13 mouse cellular contexts compared by ENCODE assay signal in genomic region chr5:97087030-97087630, GRCm38 (mm10). TPM values are rescaled to one million over a fixed set of nuclear protein-coding genes. Genes with fewer than 3 reads are reported as not detected.
A peak's percentile ranks its signal among the peaks of the same experiment; 100 is the strongest.
DNase-seq lines count a peak whose midpoint lies in the region; ATAC-seq and TF ChIP-seq lines count a peak whose summit lies in the region.
"Had no signal": no experiment of that assay in that cellular context is flagged by ENCODE, and none has a peak within 500 bp of the region (broad histone marks: within the 10 kb centered on the region; RNA-seq: fewer than 3 reads in every experiment).

No protein-coding gene starts in this region.

- peak overlapping the region; percentile 47 for H3K4me2 ChIP-seq in heart, embryonic 15.5 days
- peak overlapping the region; percentile 21; the same call in 1 of the 2 replicates for H3K4me2 ChIP-seq in lung, embryonic 16.5 days (ENCODE audit: low read depth, low read length)
- H3K4me2 ChIP-seq in intestine, embryonic 16.5 days (ENCODE audit: low read depth, low read length), result no peak overlapping the region
- H3K4me2 ChIP-seq: midbrain, embryonic 15.5 days had no signal

- no peak overlapping the region for H3K27ac ChIP-seq in gastrocnemius, adult 2 months
- no peak overlapping the region for H3K27ac ChIP-seq in ES-Bruce4 (ENCODE audit: insufficient read depth, low read length)
- H3K27ac ChIP-seq in heart, embryonic 15.5 days, result peak overlapping the region; percentile 37
- peak overlapping the region; percentile 39; the same call in 1 of the 2 replicates for H3K27ac ChIP-seq in lung, embryonic 16.5 days (ENCODE audit: low read length)
- no peak overlapping the region for H3K27ac ChIP-seq in intestine, embryonic 16.5 days (ENCODE audit: low read length)
- H3K27ac ChIP-seq in forebrain, embryonic 10.5 days, result no peak overlapping the region
- H3K27ac ChIP-seq: hindbrain, embryonic 10.5 days; midbrain, embryonic 15.5 days had no signal

- no peak; the same call in 1 of the 2 replicates for ATAC-seq in heart, embryonic 15.5 days (replicated peaks; ENCODE audit: insufficient number of reproducible peaks, insufficient read depth, low FRiP score, low read depth)
- peak; percentile 43; the same call in 1 of the 2 replicates for ATAC-seq in lung, embryonic 16.5 days (ENCODE audit: low read depth)
- no peak for ATAC-seq in intestine, embryonic 16.5 days
- ATAC-seq: midbrain, embryonic 15.5 days had no signal

- intact Hi-C loops in gastrocnemius, adult 2 months (cut with DNase I), result no loop called here

- no peak for TF ChIP-seq CTCF in gastrocnemius, adult 2 months (IDR thresholded peaks at IDR 0.05)
- no peak for TF ChIP-seq CTCF in ES-Bruce4 (IDR thresholded peaks at IDR 0.05; ENCODE audit: low read depth, low read length)

- no peak for TF ChIP-seq EP300 in ES-Bruce4 (IDR thresholded peaks at IDR 0.05; ENCODE audit: insufficient read depth, low read depth, low read length)

- H3K4me3 ChIP-seq in gastrocnemius, adult 2 months, result peak overlapping the region; percentile 31
- H3K4me3 ChIP-seq in ES-Bruce4 (ENCODE audit: low read depth, low read length), result peak overlapping the region; percentile 37
- 0 out of 2 replicates have a peak overlapping the region, but pooled peaks have one; percentile 15 for H3K4me3 ChIP-seq in heart, embryonic 15.5 days
- H3K4me3 ChIP-seq in lung, embryonic 16.5 days (ENCODE audit: low read length), result no peak overlapping the region
- no peak overlapping the region for H3K4me3 ChIP-seq in intestine, embryonic 16.5 days (ENCODE audit: low read length)
- H3K4me3 ChIP-seq in forebrain, embryonic 10.5 days, result no peak overlapping the region
- H3K4me3 ChIP-seq: erythroblast, embryonic 14.5 days; hindbrain, embryonic 10.5 days; midbrain, embryonic 15.5 days had no signal

- no peak for TF ChIP-seq POLR2A in ES-Bruce4 (IDR thresholded peaks at IDR 0.05; ENCODE audit: insufficient read depth, low read length)

- peak; percentile 37 for DNase-seq in gastrocnemius, adult 2 months
- no peak for DNase-seq in gastrocnemius, postnatal 4 days (ENCODE audit: low spot score in 2 of 2)
- DNase-seq in right cerebral cortex, postnatal 10 days (ENCODE audit: low spot score in 2 of 2), result no peak
- DNase-seq in forebrain, embryonic 10.5 days (ENCODE audit: extremely low spot score, low spot score), result no peak
- DNase-seq: B cell, adult 2 months; layer of hippocampus, adult 9-11 months had no signal

- 66% methylated on average over 24 of the region's 24 CpGs for WGBS in heart, embryonic 15.5 days
- WGBS in lung, embryonic 16.5 days, result 77% methylated on average over 24 of the region's 24 CpGs
- WGBS in intestine, embryonic 16.5 days, result 86% methylated on average over 24 of the region's 24 CpGs
- WGBS in forebrain, embryonic 10.5 days, result 92% methylated on average over 24 of the region's 24 CpGs

- H3K4me1 ChIP-seq in ES-Bruce4 (ENCODE audit: control insufficient read depth, insufficient read depth, low read length), result peaks cover 2% of the 10 kb centered on the region
- peaks cover 7% of the 10 kb centered on the region; the same call in 1 of the 2 replicates for H3K4me1 ChIP-seq in heart, embryonic 15.5 days (replicated peaks)
- H3K4me1 ChIP-seq in lung, embryonic 16.5 days (replicated peaks; ENCODE audit: control insufficient read depth, insufficient read depth, low read length), result peaks cover 4% of the 10 kb centered on the region; the same call in 1 of the 2 replicates
- H3K4me1 ChIP-seq in intestine, embryonic 16.5 days (ENCODE audit: control insufficient read depth, insufficient read depth, low read length), result no peaks in the 10 kb centered on the region
- H3K4me1 ChIP-seq in forebrain, embryonic 10.5 days, result 0 out of 2 replicates have a peak, but pooled peaks cover 5% of the 10 kb centered on the region
- H3K4me1 ChIP-seq: hindbrain, embryonic 10.5 days had no signal

- H3K9ac ChIP-seq in ES-Bruce4 (ENCODE audit: low read depth, poor library complexity, severe bottlenecking), result no peak overlapping the region
- no peak overlapping the region; the same call in 1 of the 2 replicates for H3K9ac ChIP-seq in heart, embryonic 15.5 days
- H3K9ac ChIP-seq in lung, embryonic 16.5 days (ENCODE audit: low read length), result no peak overlapping the region
- H3K9ac ChIP-seq in intestine, embryonic 16.5 days (ENCODE audit: low read depth, low read length), result no peak overlapping the region
- H3K9ac ChIP-seq: midbrain, embryonic 15.5 days had no signal

- no peaks in the 10 kb centered on the region for H3K27me3 ChIP-seq in ES-Bruce4 (ENCODE audit: control insufficient read depth, insufficient read depth, low read length, poor library complexity, severe bottlenecking)
- H3K27me3 ChIP-seq in heart, embryonic 15.5 days, result no peaks in the 10 kb centered on the region
- H3K27me3 ChIP-seq in lung, embryonic 16.5 days (ENCODE audit: control insufficient read depth, insufficient read depth, low read depth, low read length), result no peaks in the 10 kb centered on the region
- H3K27me3 ChIP-seq in intestine, embryonic 16.5 days (replicated peaks; ENCODE audit: control insufficient read depth, insufficient read depth, low read length), result no peaks in the 10 kb centered on the region
- no peaks in the 10 kb centered on the region for H3K27me3 ChIP-seq in forebrain, embryonic 10.5 days (ENCODE audit: poor library complexity, severe bottlenecking)
- H3K27me3 ChIP-seq: midbrain, embryonic 15.5 days had no signal

- H3K36me3 ChIP-seq in ES-Bruce4 (ENCODE audit: control insufficient read depth, insufficient read depth, low read length, poor library complexity, severe bottlenecking), result no peaks in the 10 kb centered on the region
- 0 out of 2 replicates have a peak, but pooled peaks cover 9% of the 10 kb centered on the region for H3K36me3 ChIP-seq in heart, embryonic 15.5 days
- peaks cover 8% of the 10 kb centered on the region; the same call in 1 of the 2 replicates for H3K36me3 ChIP-seq in lung, embryonic 16.5 days (ENCODE audit: control insufficient read depth, insufficient read depth, low read length)
- H3K36me3 ChIP-seq in intestine, embryonic 16.5 days (ENCODE audit: control insufficient read depth, insufficient read depth, low read length), result peaks cover 10% of the 10 kb centered on the region
- H3K36me3 ChIP-seq in forebrain, embryonic 10.5 days (replicated peaks), result peaks cover 51% of the 10 kb centered on the region

- no peaks in the 10 kb centered on the region for H3K9me3 ChIP-seq in ES-Bruce4 (replicated peaks; ENCODE audit: control insufficient read depth, insufficient read depth, low read length, poor library complexity, severe bottlenecking)
- H3K9me3 ChIP-seq in heart, embryonic 15.5 days (replicated peaks), result no peaks in the 10 kb centered on the region
- no peaks in the 10 kb centered on the region; the same call in 1 of the 2 replicates for H3K9me3 ChIP-seq in lung, embryonic 16.5 days (ENCODE audit: control insufficient read depth, low read length)
- no peaks in the 10 kb centered on the region for H3K9me3 ChIP-seq in intestine, embryonic 16.5 days (ENCODE audit: control insufficient read depth, low read length)
- no peaks in the 10 kb centered on the region for H3K9me3 ChIP-seq in forebrain, embryonic 10.5 days
- H3K9me3 ChIP-seq: hindbrain, embryonic 10.5 days; midbrain, embryonic 15.5 days had no signal

RNA-seq across cellular contexts. Expression of gene Paqr3, which starts 24.3 kb away (rescaled TPM):
- total RNA-seq in gastrocnemius, adult 2 months (2021), result 1 to 10 TPM; 1.8 to 3.3 TPM
- 1 to 10 TPM; 3.4 to 3.5 TPM for total RNA-seq in gastrocnemius, postnatal 4 days (2021)
- 12.3 and 13.4 TPM in 2 replicates for polyA plus RNA-seq in ES-Bruce4 (2011; ENCODE audit: insufficient read depth, insufficient read length, low read depth, missing spikeins)
- 1.1 and 2.1 TPM in 2 replicates for polyA plus RNA-seq in heart, embryonic 15.5 days (2015; fragmentation: Nextera tagmentation; extraction: Ambion mirVana)
- polyA plus RNA-seq in lung, embryonic 16.5 days (2015; fragmentation: Nextera tagmentation; extraction: Ambion mirVana), result 1.8 and 2.7 TPM in 2 replicates
- 1.4 and 1.8 TPM in 2 replicates for polyA plus RNA-seq in intestine, embryonic 16.5 days (2015; fragmentation: Nextera tagmentation; extraction: Ambion mirVana)
- 7.0 and 7.9 TPM in 2 replicates for polyA plus RNA-seq in forebrain, embryonic 10.5 days (2016; fragmentation: Nextera tagmentation; extraction: Ambion mirVana)

Comparison
In these comparisons a context has a peak if more than half of its experiments do, and no peak if none do; other contexts are left out.
1. H3K27ac ChIP-seq: peak in heart, embryonic 15.5 days (single experiment) and lung, embryonic 16.5 days (single experiment); none in gastrocnemius, adult 2 months (single experiment), ES-Bruce4 (single experiment), intestine, embryonic 16.5 days (single experiment) and forebrain, embryonic 10.5 days (single experiment).
2. H3K4me3 ChIP-seq: peak in gastrocnemius, adult 2 months (single experiment), ES-Bruce4 (single experiment) and heart, embryonic 15.5 days (single experiment); none in lung, embryonic 16.5 days (single experiment), intestine, embryonic 16.5 days (single experiment) and forebrain, embryonic 10.5 days (single experiment).